Mouse (Mus musculus): ENCODE measurements around the gene Ano5. TPM values are rescaled to one million over a fixed set of nuclear protein-coding genes. Genes with fewer than 3 reads are reported as not detected.

Ano5 gene
- polyA plus RNA-seq, 1 experiment from 2014 or later, result 0.01 TPM

DNA sequence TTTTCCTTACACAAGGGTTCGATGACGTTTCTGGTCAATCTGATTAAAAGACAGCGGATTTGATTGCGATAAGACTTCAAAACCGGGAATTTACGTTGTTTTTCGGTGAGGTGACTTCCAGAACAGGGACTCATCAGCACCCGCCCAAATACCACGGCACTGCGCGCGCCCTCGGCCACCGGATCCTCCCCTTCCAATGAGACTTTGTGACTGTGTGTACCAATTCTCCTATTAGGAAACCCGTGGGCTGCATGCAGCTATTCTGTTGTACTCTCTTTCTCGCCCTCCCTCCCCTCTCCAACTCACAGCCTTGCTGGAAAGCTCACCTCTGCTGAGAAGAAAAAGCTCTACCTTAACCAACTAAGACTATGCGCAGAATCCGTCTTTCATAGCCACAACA lies 111.4 kb downstream of the Ano5 start:
- Histone ChIP-seq H3K27me3 (ENCODE audit: low read depth, poor library complexity, severe bottlenecking) (peaks cover 73% of the 10 kb centered on the region), H3K4me1 (peaks cover 8% of the 10 kb centered on the region), H3K36me3 (no peaks in the 10 kb centered on the region), H3K9me3 (replicated peaks) (no peaks in the 10 kb centered on the region), H3K4me3 (no peak overlapping the region), H3K27ac (no peak overlapping the region)
- under 1% methylated on average over 18 of the region's 18 CpGs for WGBS
- no peak for DNase-seq (ENCODE audit: low spot score)

GRCm38 (mm10) chr7:51622666-51623065 lies 111.8 kb downstream of the Ano5 start:
- WGBS, result 7% methylated on average over 5 of the region's 5 CpGs
- no peak for DNase-seq (ENCODE audit: low spot score)
- Histone ChIP-seq H3K27ac (no peak overlapping the region), H3K36me3 (no peaks in the 10 kb centered on the region), H3K27me3 (ENCODE audit: low read depth, poor library complexity, severe bottlenecking) (peaks cover 78% of the 10 kb centered on the region), H3K4me1 (peaks cover 11% of the 10 kb centered on the region), H3K9me3 (replicated peaks) (no peaks in the 10 kb centered on the region), H3K4me3 (no peak overlapping the region)

DNA sequence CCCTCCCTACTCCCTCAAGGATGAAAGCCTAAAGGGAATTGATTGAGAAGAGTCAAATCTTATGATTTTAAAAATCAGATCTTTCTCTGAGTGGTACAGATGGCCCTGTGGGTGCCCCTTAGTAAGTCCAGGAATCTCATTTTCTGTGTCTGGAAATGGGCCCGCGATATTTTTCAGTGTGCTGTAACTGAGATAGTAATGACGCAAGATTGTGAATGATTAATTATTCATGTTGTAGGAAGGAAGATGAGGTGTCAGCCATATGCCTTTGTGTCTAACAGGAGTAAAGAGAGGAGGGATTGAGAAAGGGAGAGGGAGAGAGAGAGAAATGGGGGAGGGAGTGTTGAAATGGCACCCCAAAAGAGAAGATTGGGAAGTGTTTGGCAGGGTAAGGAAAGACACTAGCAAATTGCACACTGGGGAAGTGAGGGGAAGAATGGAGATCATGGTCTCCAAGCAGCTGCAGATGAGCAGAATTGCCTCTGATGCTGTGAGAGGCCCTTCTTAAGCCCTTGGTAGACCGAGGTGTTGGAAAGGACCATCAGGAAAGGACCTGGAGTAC lies 113.6 kb downstream of the Ano5 start:
- WGBS, result 1% methylated on average over 4 of the region's 4 CpGs
- Histone ChIP-seq H3K4me3 (no peak overlapping the region), H3K4me1 (peaks cover 11% of the 10 kb centered on the region), H3K36me3 (no peaks in the 10 kb centered on the region), H3K27me3 (ENCODE audit: low read depth, poor library complexity, severe bottlenecking) (peaks cover 95% of the 10 kb centered on the region), H3K9me3 (replicated peaks) (no peaks in the 10 kb centered on the region), H3K27ac (no peak overlapping the region)
- DNase-seq (ENCODE audit: low spot score), result no peak

DNA sequence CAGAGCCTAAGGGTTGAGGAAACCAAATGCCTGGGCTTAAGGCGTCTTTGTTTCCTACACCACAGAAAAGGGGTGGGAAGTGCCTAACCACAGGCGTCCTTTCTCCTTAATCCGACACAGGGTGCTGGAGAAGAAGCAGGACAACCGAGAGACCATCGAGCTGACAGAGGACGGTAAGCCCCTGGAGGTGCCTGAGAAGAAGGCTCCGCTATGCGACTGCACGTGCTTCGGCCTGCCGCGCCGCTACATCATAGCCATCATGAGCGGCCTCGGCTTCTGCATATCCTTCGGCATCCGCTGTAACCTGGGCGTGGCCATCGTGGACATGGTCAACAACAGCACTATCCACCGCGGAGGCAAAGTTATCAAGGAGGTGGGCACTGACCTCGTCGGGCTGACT lies 114.3 kb downstream of the Ano5 start:
- no peak overlapping the region for H3K27ac ChIP-seq
- DNase-seq (ENCODE audit: low spot score), result peak; percentile 51
- H3K36me3 ChIP-seq, result no peaks in the 10 kb centered on the region
- H3K9me3 ChIP-seq (replicated peaks), result no peaks in the 10 kb centered on the region
- H3K4me1 ChIP-seq, result peaks cover 11% of the 10 kb centered on the region
- peaks cover 97% of the 10 kb centered on the region for H3K27me3 ChIP-seq (ENCODE audit: low read depth, poor library complexity, severe bottlenecking)
- WGBS, result 0% methylated on average over 23 of the region's 23 CpGs
- no peak overlapping the region for H3K4me3 ChIP-seq

- DNase-seq (ENCODE audit: low spot score), result peak; percentile 32
- H3K4me3 ChIP-seq, result no peak overlapping the region
Observed at GRCm38 (mm10) chr7:51625591-51626255, 114.9 kb downstream of the Ano5 start.

DNA sequence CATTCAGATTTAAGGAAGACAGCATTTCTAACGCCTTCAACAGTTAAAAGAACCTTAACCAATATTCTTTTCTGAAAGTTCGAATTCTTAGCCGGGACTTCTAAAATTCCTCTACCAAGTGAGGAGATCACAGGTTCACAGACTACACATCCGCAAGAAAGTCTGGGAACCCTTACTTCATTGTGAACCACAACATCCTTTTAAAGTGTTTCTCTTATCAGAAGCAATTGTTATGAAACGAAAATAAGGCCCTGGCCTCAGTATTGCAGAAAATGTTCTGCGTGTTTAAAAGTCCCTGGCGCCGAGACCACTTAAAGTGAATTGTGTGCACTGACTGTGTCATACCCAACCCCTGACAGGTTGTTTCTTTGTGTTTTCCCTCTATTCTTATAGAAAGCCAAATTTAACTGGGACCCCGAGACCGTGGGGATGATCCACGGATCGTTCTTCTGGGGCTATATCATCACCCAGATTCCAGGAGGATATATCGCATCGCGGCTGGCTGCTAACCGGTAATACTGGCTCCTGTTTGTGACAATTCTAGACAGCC lies 115.7 kb downstream of the Ano5 start:
- peaks cover 11% of the 10 kb centered on the region for H3K4me1 ChIP-seq
- H3K9me3 ChIP-seq (replicated peaks), result no peaks in the 10 kb centered on the region
- no peaks in the 10 kb centered on the region for H3K36me3 ChIP-seq
- DNase-seq (ENCODE audit: low spot score), result no peak
- peaks cover 98% of the 10 kb centered on the region for H3K27me3 ChIP-seq (ENCODE audit: low read depth, poor library complexity, severe bottlenecking)
- no peak overlapping the region for H3K27ac ChIP-seq
- no peak overlapping the region for H3K4me3 ChIP-seq
- 1% methylated on average over 16 of the region's 16 CpGs for WGBS

More at GRCm38 (mm10) chr7:51625591-51626255, 114.9 kb downstream of the Ano5 start:
- Histone ChIP-seq H3K27ac (no peak overlapping the region), H3K9me3 (replicated peaks) (no peaks in the 10 kb centered on the region), H3K36me3 (no peaks in the 10 kb centered on the region), H3K27me3 (ENCODE audit: low read depth, poor library complexity, severe bottlenecking) (peaks cover 98% of the 10 kb centered on the region), H3K4me1 (peaks cover 11% of the 10 kb centered on the region)
- 2% methylated on average over 11 of the region's 11 CpGs for WGBS

- no peak overlapping the region for H3K4me3 ChIP-seq
Observed at GRCm38 (mm10) chr7:51627001-51627631, 116.3 kb downstream of the Ano5 start.

DNA sequence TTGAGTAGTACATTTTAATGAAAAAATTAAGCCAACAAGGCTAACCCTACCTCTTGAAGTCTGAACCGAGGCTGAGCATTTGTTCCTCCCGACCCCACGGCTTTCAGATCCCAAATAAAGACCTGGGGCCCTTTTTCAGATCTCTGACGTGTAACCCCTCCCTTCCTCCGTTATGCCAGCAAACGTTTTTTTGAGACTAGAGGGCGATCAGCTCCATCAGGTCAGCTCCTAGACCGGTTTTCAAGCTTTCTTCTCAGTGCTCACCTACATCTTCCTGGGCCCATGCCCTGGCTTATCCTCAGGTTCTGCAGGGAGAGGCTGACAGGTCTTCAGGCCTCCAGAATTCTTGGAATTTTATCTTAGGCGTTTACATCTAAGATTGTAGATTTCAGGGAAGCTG lies 116.8 kb downstream of the Ano5 start:
- H3K4me1 ChIP-seq, result peaks cover 11% of the 10 kb centered on the region
- no peaks in the 10 kb centered on the region for H3K36me3 ChIP-seq
- no peak overlapping the region for H3K4me3 ChIP-seq
- H3K27me3 ChIP-seq (ENCODE audit: low read depth, poor library complexity, severe bottlenecking), result peaks cover 97% of the 10 kb centered on the region
- WGBS, result under 1% methylated on average over 9 of the region's 9 CpGs
- H3K9me3 ChIP-seq (replicated peaks), result no peaks in the 10 kb centered on the region
- no peak for DNase-seq (ENCODE audit: low spot score)
- H3K27ac ChIP-seq, result no peak overlapping the region

More at GRCm38 (mm10) chr7:51627001-51627631, 116.3 kb downstream of the Ano5 start:
- no peak overlapping the region for H3K27ac ChIP-seq
- no peaks in the 10 kb centered on the region for H3K36me3 ChIP-seq
- peaks cover 97% of the 10 kb centered on the region for H3K27me3 ChIP-seq (ENCODE audit: low read depth, poor library complexity, severe bottlenecking)
- peak; percentile 49 for DNase-seq (ENCODE audit: low spot score)
- peaks cover 11% of the 10 kb centered on the region for H3K4me1 ChIP-seq
- no peaks in the 10 kb centered on the region for H3K9me3 ChIP-seq (replicated peaks)
- WGBS, result 1% methylated on average over 26 of the region's 26 CpGs

DNA sequence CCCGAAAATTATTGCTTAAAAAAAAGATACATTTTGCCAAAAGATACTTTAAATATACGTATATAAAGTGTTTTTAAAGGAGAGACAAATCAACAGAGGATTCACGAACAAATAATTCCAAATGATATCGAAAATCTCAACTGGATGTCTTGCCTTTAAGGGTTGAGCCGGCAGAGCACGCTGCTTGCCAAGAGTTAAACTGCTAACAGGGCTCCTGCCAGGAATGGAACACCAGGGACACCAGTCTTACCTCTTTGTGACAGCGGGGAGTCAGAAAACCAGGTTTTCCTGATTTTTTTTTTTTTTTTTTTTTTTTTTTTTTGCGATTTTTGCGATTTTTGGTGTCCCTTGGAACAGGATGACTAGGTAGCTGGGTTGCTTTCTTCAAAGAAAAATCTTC lies 117.5 kb downstream of the Ano5 start:
- Histone ChIP-seq H3K27me3 (ENCODE audit: low read depth, poor library complexity, severe bottlenecking) (peaks cover 97% of the 10 kb centered on the region), H3K27ac (no peak overlapping the region), H3K4me3 (no peak overlapping the region), H3K36me3 (no peaks in the 10 kb centered on the region), H3K4me1 (peaks cover 11% of the 10 kb centered on the region), H3K9me3 (replicated peaks) (no peaks in the 10 kb centered on the region)
- DNase-seq (ENCODE audit: low spot score), result no peak
- 3% methylated on average over 9 of the region's 9 CpGs for WGBS

DNA sequence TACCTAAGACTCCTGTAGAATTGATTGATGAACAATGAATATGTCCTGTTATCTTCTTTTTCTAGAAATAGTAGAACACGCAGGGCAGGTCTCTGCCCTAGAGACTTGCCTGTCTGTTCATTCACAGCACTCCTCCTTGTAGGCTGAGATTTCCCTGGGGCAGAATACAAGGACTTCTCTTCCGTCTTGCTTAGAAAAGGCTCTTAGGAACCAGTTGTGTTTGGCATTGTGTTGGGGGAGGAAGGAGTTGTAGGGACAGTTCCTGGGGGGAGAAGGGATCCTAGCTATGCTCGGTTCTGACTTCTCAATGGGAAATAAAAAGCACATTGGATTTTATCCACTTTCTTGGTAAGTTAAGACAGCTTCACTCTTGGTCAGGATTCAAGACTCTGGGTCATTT lies 118.4 kb downstream of the Ano5 start:
- Histone ChIP-seq H3K4me1 (peaks cover 11% of the 10 kb centered on the region), H3K9me3 (replicated peaks) (no peaks in the 10 kb centered on the region), H3K27ac (no peak overlapping the region), H3K27me3 (ENCODE audit: low read depth, poor library complexity, severe bottlenecking) (peaks cover 91% of the 10 kb centered on the region), H3K36me3 (no peaks in the 10 kb centered on the region), H3K4me3 (no peak overlapping the region)
- 2% methylated on average over 3 of the region's 3 CpGs for WGBS
- DNase-seq (ENCODE audit: low spot score), result no peak

GRCm38 (mm10) chr7:51631171-51631570 lies 120.3 kb downstream of the Ano5 start:
- Histone ChIP-seq H3K4me1 (peaks cover 6% of the 10 kb centered on the region), H3K9me3 (replicated peaks) (no peaks in the 10 kb centered on the region), H3K27ac (no peak overlapping the region), H3K4me3 (no peak overlapping the region), H3K27me3 (ENCODE audit: low read depth, poor library complexity, severe bottlenecking) (peaks cover 72% of the 10 kb centered on the region), H3K36me3 (no peaks in the 10 kb centered on the region)
- 75% methylated on average over 3 of the region's 3 CpGs for WGBS
- DNase-seq (ENCODE audit: low spot score), result no peak

DNA sequence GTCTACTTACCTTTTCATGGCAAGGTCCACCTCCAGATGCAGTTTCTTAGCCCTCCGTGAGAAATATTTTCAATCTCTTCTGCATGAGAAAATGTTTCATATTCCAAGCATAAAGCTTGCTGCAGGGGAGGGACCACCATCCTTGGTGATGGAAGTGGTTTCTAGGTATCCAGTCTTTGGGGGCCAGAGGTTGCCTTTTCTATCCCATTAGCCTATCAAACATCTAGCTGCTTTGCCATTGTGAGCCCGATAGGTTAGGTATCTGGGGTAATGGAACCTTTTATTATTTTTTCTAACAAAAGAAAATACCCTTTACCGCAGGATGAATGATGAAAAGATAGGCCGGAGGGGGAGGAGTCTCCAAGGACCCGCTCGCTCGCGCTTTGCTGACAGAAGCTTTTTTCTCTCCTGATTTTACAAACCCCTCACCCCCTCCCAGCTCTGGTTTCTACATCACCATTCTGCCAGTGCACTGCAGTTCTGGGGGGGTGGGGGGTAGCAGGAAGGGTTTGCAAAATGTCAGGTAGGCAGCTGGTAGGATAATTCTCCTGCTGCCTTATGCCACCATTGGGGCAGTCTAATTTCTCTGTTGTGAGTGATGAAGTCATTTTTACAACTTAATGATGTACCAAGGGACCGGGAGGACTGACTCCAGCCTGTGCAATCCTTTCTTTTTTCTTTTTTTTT lies 121.9 kb downstream of the Ano5 start:
- Histone ChIP-seq H3K9me3 (replicated peaks) (no peaks in the 10 kb centered on the region), H3K4me3 (no peak overlapping the region), H3K4me1 (no peaks in the 10 kb centered on the region), H3K36me3 (no peaks in the 10 kb centered on the region), H3K27me3 (ENCODE audit: low read depth, poor library complexity, severe bottlenecking) (peaks cover 57% of the 10 kb centered on the region), H3K27ac (no peak overlapping the region)
- WGBS, result 11% methylated on average over 9 of the region's 9 CpGs
- DNase-seq (ENCODE audit: low spot score), result no peak
